Mouse (Mus musculus) megakaryocyte, adult 5-6 weeks (primary cell): ENCODE measurements around the gene Nhsl2. TPM values are rescaled to one million over a fixed set of nuclear protein-coding genes. Genes with fewer than 3 reads are reported as not detected.
"Not testable (repeated sequence)": the region's sequence is repeated elsewhere in the genome, so short reads cannot be mapped to it uniquely, and the experiment has no call there.

Experiments used
- ATAC-seq: 2 replicates; pipeline ENCODE4 v1.8.0; 2016; ENCODE audit warnings: mild to moderate bottlenecking, inconsistent platforms; ENCODE audit not compliant: poor library complexity, severe bottlenecking
- total RNA-seq, 2 experiments: library from RNA; stranded (forward) in 1 of 2; stranded (reverse) in 1 of 2; fragments of 153-499, 151-499 nt in 1 of 2; fragments of 221-1000, 200-1000 nt in 1 of 2; gene quantifications; 2 replicates each; pipeline versions ENCODE4 v1.2.3 to v1.2.4; 2015 to 2017

Nhsl2 gene
- total RNA-seq, 2 experiments from 2014 or later, result 30.7 to 66.4 TPM

- ATAC-seq, result no peak
Observed at GRCm38 (mm10) chrX:102076886-102077765, 227.9 kb downstream of the Nhsl2 start.

- ATAC-seq, result no peak
Observed at GRCm38 (mm10) chrX:102081076-102081475, 231.9 kb downstream of the Nhsl2 start.

- no peak for ATAC-seq
Observed at GRCm38 (mm10) chrX:102081573-102082279, 232.5 kb downstream of the Nhsl2 start.

- no peak for ATAC-seq
Observed at GRCm38 (mm10) chrX:102082340-102082739, 233.2 kb downstream of the Nhsl2 start.

- ATAC-seq, result no peak
Observed at GRCm38 (mm10) chrX:102085798-102086443, 236.7 kb downstream of the Nhsl2 start.

GRCm38 (mm10) chrX:102090605-102091004, 241.4 kb downstream of the Nhsl2 start:
- ATAC-seq, result peak; percentile 62

- peak; percentile 87 for ATAC-seq
Observed at GRCm38 (mm10) chrX:102094381-102094904, 245.3 kb downstream of the Nhsl2 start.

GRCm38 (mm10) chrX:102101886-102102285, 252.7 kb downstream of the Nhsl2 start:
- no peak for ATAC-seq

- not testable (repeated sequence) for ATAC-seq
Observed at GRCm38 (mm10) chrX:102103830-102104229, 254.6 kb downstream of the Nhsl2 start.

GRCm38 (mm10) chrX:102109349-102109748, 260.2 kb downstream of the Nhsl2 start:
- ATAC-seq, result not testable (repeated sequence)

GRCm38 (mm10) chrX:102115676-102116075, 266.5 kb downstream of the Nhsl2 start:
- no peak for ATAC-seq

GRCm38 (mm10) chrX:102119042-102119864, 270.1 kb downstream of the Nhsl2 start, which contains the start of gene Pin4:
Pin4 (plus strand) TSS chrX:102119447.
- ATAC-seq, result peak; percentile 99

- ATAC-seq, result no peak
Observed at GRCm38 (mm10) chrX:102121321-102121720, 272.1 kb downstream of the Nhsl2 start.

- ATAC-seq, result no peak
Observed at GRCm38 (mm10) chrX:102141157-102141556, 292.0 kb downstream of the Nhsl2 start.

Other genes starting within 250 kb of the Nhsl2 start
- gene Ogt, start 209.3 kb upstream of the Nhsl2 start, total RNA-seq (2015), result 161 and 177 TPM in 2 replicates
- gene Ogt, start 209.3 kb upstream of the Nhsl2 start, total RNA-seq (2017), result 72.4 and 88.5 TPM in 2 replicates
- 3.4 and 4.4 TPM in 2 replicates for gene Cxcr3, start 115.1 kb upstream of the Nhsl2 start, total RNA-seq (2015)
- 4.1 TPM in 2 replicates for gene Cxcr3, start 115.1 kb upstream of the Nhsl2 start, total RNA-seq (2017)
- gene Gm4779, start 55.0 kb upstream of the Nhsl2 start, total RNA-seq (2015), result 0.71 TPM in 1 of 2 replicates, not detected in the other
- gene Gm4779, start 55.0 kb upstream of the Nhsl2 start, total RNA-seq (2017), result not detected in 2 replicates
- gene 8030474K03Rik, start 54.7 kb upstream of the Nhsl2 start, total RNA-seq (2015), result not detected in 2 replicates
- 0.57 TPM in 1 of 2 replicates, not detected in the other for gene 8030474K03Rik, start 54.7 kb upstream of the Nhsl2 start, total RNA-seq (2017)
- 3.3 and 4.2 TPM in 2 replicates for gene Rtl5, start 221.9 kb downstream of the Nhsl2 start, total RNA-seq (2015)
- 4.0 and 4.2 TPM in 2 replicates for gene Rtl5, start 221.9 kb downstream of the Nhsl2 start, total RNA-seq (2017)